17 mouse cellular contexts compared by ENCODE assay signal in genomic region chr16:36963415-36963814, GRCm38 (mm10).
"Had no signal": no experiment of that assay in that cellular context is flagged by ENCODE, and none has a peak within 500 bp of the region (broad histone marks: within the 10 kb centered on the region; RNA-seq: fewer than 3 reads in every experiment).

No protein-coding gene starts in this region.

- DNase-seq: left cerebral cortex, postnatal 4 days; liver; liver, embryonic 13.5 days; liver, postnatal 0 days; lung, adult 18-20 months; lung, adult 2 months; lung, embryonic 14.5 days; lung, postnatal 10 days; lung, postnatal 14 days; lung, postnatal 36 days; lung, postnatal 4 days; midbrain, embryonic 14.5 days had no signal

- ATAC-seq: liver, embryonic 12.5 days; liver, postnatal 0 days; lung, postnatal 0 days; midbrain, embryonic 13.5 days; midbrain, embryonic 15.5 days; midbrain, embryonic 16.5 days had no signal
